Mouse (Mus musculus) intestine, embryonic 16.5 days (tissue): ENCODE measurements around the gene Iqgap1. TPM values are rescaled to one million over a fixed set of nuclear protein-coding genes. Genes with fewer than 3 reads are reported as not detected.
A peak's percentile ranks its signal among the peaks of the same experiment; 100 is the strongest.

Experiments used
- ATAC-seq: fragments of 200-750 bp; cut with Nextera tagmentation; 2 replicates; pipeline ENCODE4 v1.8.0; 2017; ENCODE audit warnings: moderate TSS enrichment, moderate library complexity
- H3K27ac ChIP-seq: fragments of 300-500 bp; sonication (generic); 2 replicates; pipeline ENCODE4 v1.5.1; 2014; ENCODE audit warnings: mild to moderate bottlenecking, low read length
- H3K27me3 ChIP-seq: fragments of 300-500 bp; sonication (generic); replicated peaks from 2 replicates; pipeline ENCODE4 v1.6.1; 2014; ENCODE audit warnings: low read length, control low read depth, mixed read lengths; ENCODE audit not compliant: control insufficient read depth, insufficient read depth
- H3K36me3 ChIP-seq: fragments of 300-500 bp; sonication (generic); 2 replicates; pipeline ENCODE4 v1.6.1; 2014; ENCODE audit warnings: low read length, control low read depth; ENCODE audit not compliant: control insufficient read depth, insufficient read depth
- H3K4me1 ChIP-seq: fragments of 300-500 bp; sonication (generic); 2 replicates; pipeline ENCODE4 v1.6.1; 2014; ENCODE audit warnings: low read length, control low read depth, mixed read lengths; ENCODE audit not compliant: control insufficient read depth, insufficient read depth
- H3K4me2 ChIP-seq: fragments of 300-500 bp; sonication (generic); 2 replicates; pipeline ENCODE4 v1.6.1; 2014; ENCODE audit warnings: low read depth, low read length, control low read depth
- H3K4me3 ChIP-seq: fragments of 300-500 bp; sonication (generic); 2 replicates; pipeline ENCODE4 v1.5.1; 2014; ENCODE audit warnings: mild to moderate bottlenecking, low read length
- H3K9ac ChIP-seq: fragments of 300-500 bp; sonication (generic); 2 replicates; pipeline ENCODE4 v1.6.1; 2014; ENCODE audit warnings: low read depth, low read length
- H3K9me3 ChIP-seq: fragments of 300-500 bp; sonication (generic); 2 replicates; pipeline ENCODE4 v1.6.1; 2016; ENCODE audit warnings: low read length, control low read depth; ENCODE audit not compliant: control insufficient read depth
- WGBS: fragments of 180-500 bp; shearing (Covaris S2); extraction: QIAGEN DNeasy Blood & Tissue Kit; methylation state at CpG from one replicate; pipeline ENCODE4 v1.1.7; 2014; 5-methylcytosine and 5-hydroxymethylcytosine counted together
- polyA plus RNA-seq: library from polyadenylated mRNA; unstranded; fragments of >200 nt; fragmentation: Nextera tagmentation; extraction: Ambion mirVana; gene quantifications from 2 replicates; pipeline ENCODE4 v1.2.1, GENCODE M21; 2015

The Iqgap1 gene
- polyA plus RNA-seq, 1 experiment from 2014 or later, result 64.3 TPM

DNA sequence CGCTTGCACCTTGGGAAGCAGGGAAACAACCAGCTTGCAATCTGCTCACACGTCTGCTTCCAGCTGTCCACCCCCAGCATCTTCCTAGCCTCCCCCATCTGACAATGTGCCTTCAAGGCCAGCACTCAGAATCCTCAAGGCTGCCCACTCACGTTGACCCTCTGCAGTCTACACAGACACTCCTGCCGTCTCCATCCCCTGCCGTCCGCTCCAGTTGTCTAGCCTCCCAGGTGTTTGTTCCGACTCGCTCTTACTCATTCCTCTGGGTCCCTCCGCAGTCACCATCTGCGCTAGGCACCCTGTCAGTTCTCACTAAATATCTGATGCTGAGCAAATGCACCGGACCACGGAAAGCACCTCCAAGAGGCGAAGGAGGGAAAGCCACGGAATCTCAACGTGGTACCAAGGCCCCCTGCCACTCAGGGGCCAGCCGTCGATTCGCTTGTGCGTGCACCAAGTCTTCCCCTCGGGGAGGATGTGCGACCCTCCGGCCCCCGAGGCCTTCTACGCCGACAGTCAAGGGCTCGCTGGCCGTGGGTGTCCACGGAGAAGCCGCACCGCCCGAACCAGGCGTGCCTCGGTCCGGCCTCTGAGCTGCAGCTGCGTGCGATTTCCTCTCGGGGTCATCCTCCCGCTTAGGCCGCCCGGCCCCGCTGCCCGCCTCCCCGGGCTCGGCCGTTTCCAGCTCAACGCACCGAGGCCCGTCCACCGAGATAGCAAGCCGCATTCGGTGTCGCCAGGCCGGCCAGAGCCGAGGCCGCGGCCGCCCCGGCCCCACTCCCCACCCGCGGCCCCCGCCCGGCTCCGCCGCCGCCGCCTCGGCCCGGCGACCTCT is 137.8 kb downstream of the Iqgap1 start:
- no peaks in the 10 kb centered on the region for H3K36me3 ChIP-seq
- WGBS, result 2% methylated on average over 61 of the region's 69 CpGs
- peak overlapping the region; percentile 96 for H3K27ac ChIP-seq
- peak overlapping the region; percentile 72 for H3K4me3 ChIP-seq
- H3K4me2 ChIP-seq, result peak overlapping the region; percentile 89
- peak overlapping the region; percentile 94 for H3K9ac ChIP-seq
- H3K27me3 ChIP-seq, result no peaks in the 10 kb centered on the region
- no peaks in the 10 kb centered on the region for H3K9me3 ChIP-seq
- ATAC-seq, result peak; percentile 39
- peaks cover 14% of the 10 kb centered on the region for H3K4me1 ChIP-seq

DNA sequence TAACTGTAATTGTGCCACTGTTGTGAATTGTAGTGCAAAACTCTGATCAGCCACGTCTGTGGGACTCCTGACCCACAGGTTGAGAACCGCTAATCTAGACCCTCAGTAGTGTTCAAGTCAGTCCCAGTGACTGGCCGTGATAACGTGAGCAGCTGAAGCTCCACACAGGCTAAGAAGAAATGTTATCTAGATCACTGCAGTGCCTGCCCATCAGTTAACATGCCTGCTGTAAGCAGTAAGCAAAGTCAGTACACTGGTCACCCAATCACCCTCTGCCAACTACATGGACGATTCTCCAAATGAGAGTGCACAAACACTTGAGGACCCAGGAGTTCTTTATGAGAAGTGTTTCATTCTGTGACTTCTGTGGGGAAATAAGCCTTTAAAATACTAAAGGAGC is 140.1 kb downstream of the Iqgap1 start:
- H3K27me3 ChIP-seq, result no peaks in the 10 kb centered on the region
- H3K4me1 ChIP-seq, result peaks cover 19% of the 10 kb centered on the region
- H3K4me2 ChIP-seq, result no peak overlapping the region
- no peaks in the 10 kb centered on the region for H3K9me3 ChIP-seq
- no peak overlapping the region for H3K27ac ChIP-seq
- 84% methylated on average over 5 of the region's 5 CpGs for WGBS
- H3K9ac ChIP-seq, result no peak overlapping the region
- H3K36me3 ChIP-seq, result no peaks in the 10 kb centered on the region
- no peak overlapping the region for H3K4me3 ChIP-seq
- no peak for ATAC-seq

DNA sequence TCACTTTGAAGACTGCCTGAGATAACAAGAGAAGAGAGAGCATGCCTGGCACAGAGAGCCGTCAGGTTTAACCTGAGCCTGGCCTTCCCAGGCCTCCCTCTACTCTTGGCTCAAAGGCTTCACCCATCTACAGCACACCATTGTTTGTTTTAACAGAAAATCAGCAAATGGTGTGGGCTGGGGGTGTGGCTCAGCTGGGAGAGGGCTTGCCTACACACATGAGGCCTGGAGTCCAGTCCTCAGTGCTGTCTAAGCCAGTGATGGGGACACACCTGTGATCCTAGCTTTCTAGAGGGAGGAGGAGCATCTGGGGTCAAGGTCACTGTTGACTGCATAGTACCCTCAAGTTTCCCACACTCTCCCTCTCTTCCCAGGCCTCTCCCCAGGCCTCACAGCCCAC is 143.1 kb downstream of the Iqgap1 start:
- Histone ChIP-seq H3K4me3 (no peak overlapping the region), H3K9me3 (no peaks in the 10 kb centered on the region), H3K9ac (no peak overlapping the region), H3K27me3 (no peaks in the 10 kb centered on the region), H3K4me1 (peaks cover 17% of the 10 kb centered on the region), H3K36me3 (no peaks in the 10 kb centered on the region), H3K27ac (no peak overlapping the region), H3K4me2 (no peak overlapping the region)
- peak; percentile 66; the same call in 1 of the 2 replicates for ATAC-seq
- 39% methylated on average over 1 of the region's 1 CpGs for WGBS

DNA sequence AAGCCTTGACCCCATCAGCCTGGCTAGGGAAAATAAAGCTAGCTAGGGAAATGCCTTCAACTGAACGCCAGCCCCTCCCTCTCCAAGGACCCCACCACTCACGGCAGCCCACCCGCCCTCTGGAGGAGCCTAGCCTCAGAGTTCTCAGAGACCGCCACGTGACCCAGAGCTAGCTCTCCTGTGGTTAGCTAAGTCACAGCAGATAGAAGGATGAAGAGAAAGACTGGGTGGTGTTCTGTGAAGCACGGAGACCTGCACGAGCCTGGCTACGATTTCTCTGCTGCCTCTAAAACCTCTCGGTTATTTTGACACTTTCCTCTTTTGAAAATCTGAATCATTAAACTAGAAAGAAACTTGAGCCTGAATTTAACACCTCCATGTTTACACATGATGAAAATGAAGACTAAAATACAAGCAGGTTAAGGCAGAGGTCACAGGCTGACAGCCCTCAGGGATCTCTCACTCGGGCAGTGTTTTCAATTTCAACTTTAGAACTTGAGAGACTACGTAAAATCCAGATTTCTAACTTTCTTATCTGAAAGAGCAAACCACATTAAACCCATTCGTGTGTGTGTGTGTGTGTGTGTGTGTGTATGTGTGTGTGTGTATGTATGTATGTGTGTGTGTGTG is 145.4 kb downstream of the Iqgap1 start:
- H3K36me3 ChIP-seq, result no peaks in the 10 kb centered on the region
- H3K27ac ChIP-seq, result no peak overlapping the region
- H3K4me3 ChIP-seq, result no peak overlapping the region
- no peak overlapping the region for H3K4me2 ChIP-seq
- H3K4me1 ChIP-seq, result peaks cover 12% of the 10 kb centered on the region
- no peaks in the 10 kb centered on the region for H3K27me3 ChIP-seq
- no peak overlapping the region for H3K9ac ChIP-seq
- no peaks in the 10 kb centered on the region for H3K9me3 ChIP-seq
- ATAC-seq, result 0 out of 2 replicates have a peak, but pooled peaks have one; percentile 44
- WGBS, result 35% methylated on average over 12 of the region's 12 CpGs

DNA sequence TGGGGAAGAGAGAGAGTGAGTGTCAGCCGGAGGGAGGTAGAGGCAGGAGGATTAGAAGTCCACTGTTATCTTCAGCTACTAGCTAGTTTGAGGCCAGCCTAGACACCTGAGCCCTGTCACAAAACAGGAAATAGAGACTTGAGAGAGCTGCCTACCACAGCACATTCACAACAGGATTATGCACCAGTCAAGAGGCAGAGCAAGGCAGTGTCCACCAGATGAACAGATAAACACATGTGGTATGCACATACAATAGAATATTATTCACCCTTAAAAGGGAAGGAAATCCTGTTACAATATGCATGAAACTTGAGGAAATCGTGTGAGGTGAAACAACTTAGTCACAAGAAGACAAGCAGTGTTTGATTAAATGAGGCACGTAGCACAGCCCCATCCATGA is 153.5 kb downstream of the Iqgap1 start:
- 87% methylated on average over 3 of the region's 3 CpGs for WGBS
- ATAC-seq, result no peak
- Histone ChIP-seq H3K36me3 (no peaks in the 10 kb centered on the region), H3K4me2 (no peak overlapping the region), H3K27me3 (no peaks in the 10 kb centered on the region), H3K27ac (no peak overlapping the region), H3K9ac (no peak overlapping the region), H3K4me1 (peaks cover 9% of the 10 kb centered on the region), H3K4me3 (no peak overlapping the region), H3K9me3 (no peaks in the 10 kb centered on the region)

DNA sequence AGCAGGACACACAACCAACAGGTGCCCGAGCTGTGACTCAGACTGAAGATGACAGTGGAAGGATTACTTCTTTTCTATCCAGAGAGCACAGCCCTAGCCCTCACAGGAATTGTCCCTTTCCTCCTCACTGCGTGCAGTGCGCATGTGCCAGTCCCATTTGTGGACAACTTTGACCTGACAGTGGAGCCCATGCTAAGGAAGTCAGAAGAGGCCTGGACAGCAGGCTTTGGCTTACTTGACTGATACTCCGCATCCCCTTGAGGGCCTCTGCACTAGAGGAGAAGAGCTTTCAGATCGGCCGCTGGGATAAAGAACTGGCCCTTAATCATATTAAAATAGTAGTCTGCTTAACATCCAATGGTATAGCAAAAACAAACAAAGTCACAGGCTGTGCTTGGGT is 154.9 kb downstream of the Iqgap1 start:
- no peak for ATAC-seq
- Histone ChIP-seq H3K4me2 (no peak overlapping the region), H3K4me1 (peaks cover 21% of the 10 kb centered on the region), H3K9me3 (no peaks in the 10 kb centered on the region), H3K36me3 (no peaks in the 10 kb centered on the region), H3K9ac (no peak overlapping the region), H3K27me3 (no peaks in the 10 kb centered on the region), H3K4me3 (no peak overlapping the region), H3K27ac (no peak overlapping the region)
- WGBS, result 80% methylated on average over 6 of the region's 6 CpGs

DNA sequence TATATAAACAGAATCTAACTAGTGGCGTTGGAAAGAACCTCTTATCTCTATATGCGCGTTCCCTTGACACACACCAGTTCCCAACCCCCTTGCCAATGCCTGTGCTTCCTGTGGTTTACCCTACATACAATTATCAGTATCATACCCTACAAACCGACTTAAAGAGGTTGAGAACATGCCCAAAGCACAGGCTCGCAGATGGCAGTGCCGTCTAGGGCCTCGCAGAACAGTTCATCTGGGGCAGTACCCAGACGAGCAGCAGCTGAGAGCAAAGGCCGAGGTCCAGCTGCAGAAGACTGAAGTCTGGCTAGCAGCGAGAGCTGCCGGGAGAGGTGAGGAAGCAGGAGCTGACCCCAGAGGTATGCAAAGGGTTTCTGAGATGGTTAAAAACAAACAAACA is 158.6 kb downstream of the Iqgap1 start:
- 35% methylated on average over 11 of the region's 11 CpGs for WGBS
- no peak overlapping the region for H3K9ac ChIP-seq
- peak; percentile 59 for ATAC-seq
- no peaks in the 10 kb centered on the region for H3K27me3 ChIP-seq
- H3K9me3 ChIP-seq, result no peaks in the 10 kb centered on the region
- no peak overlapping the region for H3K4me3 ChIP-seq
- H3K4me1 ChIP-seq, result peaks cover 26% of the 10 kb centered on the region
- H3K36me3 ChIP-seq, result no peaks in the 10 kb centered on the region
- peak overlapping the region; percentile 24; the same call in 1 of the 2 replicates for H3K4me2 ChIP-seq
- peak overlapping the region; percentile 80 for H3K27ac ChIP-seq

DNA sequence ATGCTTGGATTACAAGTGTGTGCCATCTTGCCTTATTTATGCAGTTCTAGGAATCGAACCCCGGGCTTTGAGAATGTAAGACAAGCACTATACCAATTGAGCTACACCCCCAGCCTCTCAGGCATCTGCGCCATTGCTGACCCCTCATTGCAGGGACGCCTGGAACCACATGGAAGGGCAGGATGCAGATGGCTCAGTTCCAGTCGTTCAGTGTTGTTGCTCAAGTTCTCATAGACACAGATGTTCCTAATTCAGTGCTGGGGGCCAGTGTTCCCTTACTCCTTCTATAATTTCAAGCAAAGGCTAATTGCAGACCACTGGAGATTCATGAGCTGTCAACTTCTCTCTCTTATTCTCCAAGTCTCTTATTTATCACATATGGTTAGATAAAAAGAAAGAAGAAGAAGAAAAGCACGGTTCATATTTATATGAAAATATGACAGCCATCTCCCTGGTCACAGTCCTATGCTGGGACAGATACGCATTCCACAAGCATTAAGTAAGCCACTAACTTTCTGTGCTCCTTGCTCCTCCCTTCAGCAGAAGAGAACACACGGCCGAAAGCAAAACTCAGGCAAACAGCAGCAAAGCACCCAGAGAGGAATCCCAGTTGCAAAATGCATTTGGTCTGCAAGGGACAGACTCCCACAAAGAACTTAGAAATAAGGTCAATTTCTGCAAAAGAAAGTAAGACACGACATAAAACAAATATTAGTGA is 159.4 kb downstream of the Iqgap1 start:
- no peaks in the 10 kb centered on the region for H3K9me3 ChIP-seq
- peak overlapping the region; percentile 24 for H3K4me2 ChIP-seq
- no peaks in the 10 kb centered on the region for H3K36me3 ChIP-seq
- no peaks in the 10 kb centered on the region for H3K27me3 ChIP-seq
- H3K4me1 ChIP-seq, result peaks cover 26% of the 10 kb centered on the region
- peak overlapping the region; percentile 80 for H3K27ac ChIP-seq
- WGBS, result 42% methylated on average over 10 of the region's 10 CpGs
- peak; percentile 77 for ATAC-seq
- no peak overlapping the region for H3K9ac ChIP-seq
- H3K4me3 ChIP-seq, result no peak overlapping the region
